Comparison of ENCODE assay signal across 9 mouse cellular contexts in genomic region chr15:89147456-89147855, GRCm38 (mm10). TPM values are rescaled to one million over a fixed set of nuclear protein-coding genes. Genes with fewer than 3 reads are reported as not detected.
DNase-seq lines count a peak whose midpoint lies in the region; ATAC-seq and TF ChIP-seq lines count a peak whose summit lies in the region.
"Had no signal": no experiment of that assay in that cellular context is flagged by ENCODE, and none has a peak within 500 bp of the region (broad histone marks: within the 10 kb centered on the region; RNA-seq: fewer than 3 reads in every experiment).

No protein-coding gene starts in this region.

- no peak overlapping the region for H3K9ac ChIP-seq in intestine, embryonic 14.5 days (ENCODE audit: low read length)
- no peak overlapping the region for H3K9ac ChIP-seq in intestine, embryonic 16.5 days (ENCODE audit: low read depth, low read length)
- peak overlapping the region; percentile 66 for H3K9ac ChIP-seq in forebrain, embryonic 14.5 days (ENCODE audit: low read length)
- 0 out of 2 replicates have a peak overlapping the region, but pooled peaks have one; percentile 54 for H3K9ac ChIP-seq in midbrain, embryonic 11.5 days (ENCODE audit: low read length)

- peak overlapping the region; percentile 47 for H3K4me2 ChIP-seq in intestine, embryonic 14.5 days (ENCODE audit: low read length)
- no peak overlapping the region for H3K4me2 ChIP-seq in intestine, embryonic 16.5 days (ENCODE audit: low read depth, low read length)
- peak overlapping the region; percentile 82 for H3K4me2 ChIP-seq in forebrain, embryonic 14.5 days (ENCODE audit: low read length)
- peak overlapping the region; percentile 81 for H3K4me2 ChIP-seq in midbrain, embryonic 11.5 days

- WGBS in intestine, embryonic 14.5 days: 25% methylated on average over 10 of the region's 10 CpGs
- WGBS in intestine, embryonic 16.5 days: 23% methylated on average over 10 of the region's 10 CpGs
- WGBS in forebrain, embryonic 14.5 days: 20% methylated on average over 10 of the region's 10 CpGs
- 18% methylated on average over 10 of the region's 10 CpGs for WGBS in midbrain, embryonic 11.5 days
- 31% methylated on average over 10 of the region's 10 CpGs for WGBS in lung, adult 2 months

- no peaks in the 10 kb centered on the region for H3K36me3 ChIP-seq in intestine, embryonic 14.5 days (ENCODE audit: control insufficient read depth, insufficient read depth, low read length)
- no peaks in the 10 kb centered on the region for H3K36me3 ChIP-seq in intestine, embryonic 16.5 days (ENCODE audit: control insufficient read depth, insufficient read depth, low read length)
- peaks cover 33% of the 10 kb centered on the region for H3K36me3 ChIP-seq in forebrain, embryonic 14.5 days (ENCODE audit: control insufficient read depth, insufficient read depth, low read length)
- peaks cover 10% of the 10 kb centered on the region for H3K36me3 ChIP-seq in midbrain, embryonic 11.5 days (ENCODE audit: control insufficient read depth, insufficient read depth, low read length)
- H3K36me3 ChIP-seq: heart, embryonic 12.5 days had no signal

- TF ChIP-seq CTCF in lung, adult 2 months (IDR thresholded peaks at IDR 0.05; ENCODE audit: insufficient read depth, low read length): no peak

- no peaks in the 10 kb centered on the region for H3K9me3 ChIP-seq in intestine, embryonic 14.5 days (ENCODE audit: control insufficient read depth, low read length)
- H3K9me3 ChIP-seq in intestine, embryonic 16.5 days (ENCODE audit: control insufficient read depth, low read length): no peaks in the 10 kb centered on the region
- no peaks in the 10 kb centered on the region for H3K9me3 ChIP-seq in forebrain, embryonic 14.5 days (replicated peaks; ENCODE audit: control insufficient read depth, low read length)
- H3K9me3 ChIP-seq in midbrain, embryonic 11.5 days (ENCODE audit: control insufficient read depth, low read length): no peaks in the 10 kb centered on the region
- H3K9me3 ChIP-seq: heart, embryonic 12.5 days had no signal

- no peak for DNase-seq in intestine, embryonic 14.5 days (ENCODE audit: low spot score)
- DNase-seq in R1 (ENCODE audit: low read depth, low spot score): peak; percentile 33
- peak; percentile 15 for DNase-seq in forebrain, embryonic 14.5 days (ENCODE audit: low spot score)
- peak; percentile 90 for DNase-seq in midbrain, embryonic 11.5 days (ENCODE audit: low spot score, missing footprints)
- no peak for DNase-seq in urinary bladder, postnatal 10 days (ENCODE audit: low spot score)
- no peak for DNase-seq in lung, adult 2 months
- no peak for DNase-seq in adrenal gland, adult (ENCODE audit: inconsistent age in 2 of 2, low spot score in 1 of 2)

- peaks cover 53% of the 10 kb centered on the region for H3K27me3 ChIP-seq in intestine, embryonic 14.5 days (replicated peaks; ENCODE audit: control insufficient read depth, insufficient read depth, low read length)
- peaks cover 49% of the 10 kb centered on the region for H3K27me3 ChIP-seq in intestine, embryonic 16.5 days (replicated peaks; ENCODE audit: control insufficient read depth, insufficient read depth, low read length)
- H3K27me3 ChIP-seq in forebrain, embryonic 14.5 days (replicated peaks; ENCODE audit: control insufficient read depth, insufficient read depth, low read length): no peaks in the 10 kb centered on the region
- H3K27me3 ChIP-seq in midbrain, embryonic 11.5 days (ENCODE audit: control insufficient read depth, insufficient read depth, low read length): peaks cover 8% of the 10 kb centered on the region; the same call in 1 of the 2 replicates

- ATAC-seq in intestine, embryonic 14.5 days (replicated peaks; ENCODE audit: low FRiP score, low TSS enrichment, low read depth): no peak
- no peak for ATAC-seq in intestine, embryonic 16.5 days
- ATAC-seq in forebrain, embryonic 14.5 days: no peak
- ATAC-seq in midbrain, embryonic 11.5 days (ENCODE audit: low FRiP score): no peak

- no peak overlapping the region for H3K4me3 ChIP-seq in intestine, embryonic 14.5 days (ENCODE audit: low read depth, low read length)
- H3K4me3 ChIP-seq in intestine, embryonic 16.5 days (ENCODE audit: low read length): no peak overlapping the region
- peak overlapping the region; percentile 74 for H3K4me3 ChIP-seq in forebrain, embryonic 14.5 days (ENCODE audit: low read depth, low read length)
- peak overlapping the region; percentile 59 for H3K4me3 ChIP-seq in midbrain, embryonic 11.5 days (ENCODE audit: low read depth, low read length)
- no peak overlapping the region for H3K4me3 ChIP-seq in lung, adult 2 months (replicated peaks; ENCODE audit: extremely low read depth, low read depth, low read length)

- H3K27ac ChIP-seq in intestine, embryonic 14.5 days (ENCODE audit: low read depth): no peak overlapping the region
- H3K27ac ChIP-seq in intestine, embryonic 16.5 days (ENCODE audit: low read length): no peak overlapping the region
- H3K27ac ChIP-seq in forebrain, embryonic 14.5 days (ENCODE audit: low read depth, low read length): no peak overlapping the region
- H3K27ac ChIP-seq in midbrain, embryonic 11.5 days (ENCODE audit: low read depth, low read length): no peak overlapping the region

- no peak for TF ChIP-seq POLR2A in lung, adult 2 months (IDR thresholded peaks at IDR 0.05; ENCODE audit: borderline replicate concordance, extremely low read depth, low read depth, low read length)

- peaks cover 11% of the 10 kb centered on the region for H3K4me1 ChIP-seq in intestine, embryonic 14.5 days (replicated peaks; ENCODE audit: control insufficient read depth, insufficient read depth, low read length)
- peaks cover 17% of the 10 kb centered on the region for H3K4me1 ChIP-seq in intestine, embryonic 16.5 days (ENCODE audit: control insufficient read depth, insufficient read depth, low read length)
- peaks cover 26% of the 10 kb centered on the region for H3K4me1 ChIP-seq in forebrain, embryonic 14.5 days (ENCODE audit: control insufficient read depth, insufficient read depth, low read length)
- peaks cover 42% of the 10 kb centered on the region for H3K4me1 ChIP-seq in midbrain, embryonic 11.5 days (ENCODE audit: control insufficient read depth, insufficient read depth, low read length)
- H3K4me1 ChIP-seq in lung, adult 2 months (ENCODE audit: control insufficient read depth, insufficient read depth, low read length): peaks cover 3% of the 10 kb centered on the region

RNA-seq across cellular contexts. Expression of gene Mapk11, which starts 2.0 kb away (rescaled TPM):
- polyA plus RNA-seq in intestine, embryonic 14.5 days (2014; fragmentation: Nextera tagmentation; extraction: Ambion mirVana): 7.4 and 7.8 TPM in 2 replicates
- polyA plus RNA-seq in intestine, embryonic 16.5 days (2015; fragmentation: Nextera tagmentation; extraction: Ambion mirVana): 4.7 and 5.0 TPM in 2 replicates
- polyA plus RNA-seq in forebrain, embryonic 14.5 days (2014; fragmentation: Nextera tagmentation; extraction: Ambion mirVana): 28.1 and 30.1 TPM in 2 replicates
- polyA plus RNA-seq in midbrain, embryonic 11.5 days (2014; fragmentation: Nextera tagmentation; extraction: Ambion mirVana): 34.9 and 40.6 TPM in 2 replicates
- 13.7 and 14.0 TPM in 2 replicates for polyA plus RNA-seq in lung, adult 2 months (2012; rRNA removed)

RNA-seq across cellular contexts. Expression of gene Mapk12, which starts 7.0 kb away (rescaled TPM):
- 4.5 and 5.1 TPM in 2 replicates for polyA plus RNA-seq in intestine, embryonic 14.5 days (2014; fragmentation: Nextera tagmentation; extraction: Ambion mirVana)
- polyA plus RNA-seq in intestine, embryonic 16.5 days (2015; fragmentation: Nextera tagmentation; extraction: Ambion mirVana): 2.7 and 3.1 TPM in 2 replicates
- polyA plus RNA-seq in forebrain, embryonic 14.5 days (2014; fragmentation: Nextera tagmentation; extraction: Ambion mirVana): 4.8 and 5.1 TPM in 2 replicates
- polyA plus RNA-seq in midbrain, embryonic 11.5 days (2014; fragmentation: Nextera tagmentation; extraction: Ambion mirVana): 21.3 and 27.0 TPM in 2 replicates
- polyA plus RNA-seq in lung, adult 2 months (2012; rRNA removed): 28.2 and 32.2 TPM in 2 replicates

RNA-seq across cellular contexts. Expression of gene Hdac10, which starts 19.0 kb away (rescaled TPM):
- polyA plus RNA-seq in intestine, embryonic 14.5 days (2014; fragmentation: Nextera tagmentation; extraction: Ambion mirVana): 18.3 and 20.3 TPM in 2 replicates
- 25.3 and 27.6 TPM in 2 replicates for polyA plus RNA-seq in intestine, embryonic 16.5 days (2015; fragmentation: Nextera tagmentation; extraction: Ambion mirVana)
- polyA plus RNA-seq in forebrain, embryonic 14.5 days (2014; fragmentation: Nextera tagmentation; extraction: Ambion mirVana): 18.4 and 25.4 TPM in 2 replicates
- polyA plus RNA-seq in midbrain, embryonic 11.5 days (2014; fragmentation: Nextera tagmentation; extraction: Ambion mirVana): 11.6 and 13.6 TPM in 2 replicates
- polyA plus RNA-seq in lung, adult 2 months (2012; rRNA removed): 39.8 and 46.9 TPM in 2 replicates

RNA-seq across cellular contexts. Expression of gene Tubgcp6, which starts 24.5 kb away (rescaled TPM):
- 16.0 and 16.5 TPM in 2 replicates for polyA plus RNA-seq in intestine, embryonic 14.5 days (2014; fragmentation: Nextera tagmentation; extraction: Ambion mirVana)
- 8.6 and 9.3 TPM in 2 replicates for polyA plus RNA-seq in intestine, embryonic 16.5 days (2015; fragmentation: Nextera tagmentation; extraction: Ambion mirVana)
- 15.9 and 17.0 TPM in 2 replicates for polyA plus RNA-seq in forebrain, embryonic 14.5 days (2014; fragmentation: Nextera tagmentation; extraction: Ambion mirVana)
- polyA plus RNA-seq in midbrain, embryonic 11.5 days (2014; fragmentation: Nextera tagmentation; extraction: Ambion mirVana): 14.9 and 16.8 TPM in 2 replicates
- 27.1 and 30.3 TPM in 2 replicates for polyA plus RNA-seq in lung, adult 2 months (2012; rRNA removed)

RNA-seq across cellular contexts. Expression of gene Plxnb2, which starts 33.1 kb away (rescaled TPM):
- polyA plus RNA-seq in intestine, embryonic 14.5 days (2014; fragmentation: Nextera tagmentation; extraction: Ambion mirVana): 149 and 150 TPM in 2 replicates
- 98.5 and 104 TPM in 2 replicates for polyA plus RNA-seq in intestine, embryonic 16.5 days (2015; fragmentation: Nextera tagmentation; extraction: Ambion mirVana)
- 101 TPM in 2 replicates for polyA plus RNA-seq in forebrain, embryonic 14.5 days (2014; fragmentation: Nextera tagmentation; extraction: Ambion mirVana)
- polyA plus RNA-seq in midbrain, embryonic 11.5 days (2014; fragmentation: Nextera tagmentation; extraction: Ambion mirVana): 97.5 and 115 TPM in 2 replicates
- polyA plus RNA-seq in lung, adult 2 months (2012; rRNA removed): 204 and 210 TPM in 2 replicates

Comparison
In these comparisons a context has a peak if more than half of its experiments do, and no peak if none do; other contexts are left out.
1. DNase-seq: peak in R1 (single experiment), forebrain, embryonic 14.5 days (single experiment) and midbrain, embryonic 11.5 days (single experiment); none in intestine, embryonic 14.5 days (single experiment), urinary bladder, postnatal 10 days (single experiment), lung, adult 2 months (single experiment) and adrenal gland, adult (0 of 2).
2. H3K4me3 ChIP-seq: peak in forebrain, embryonic 14.5 days (single experiment) and midbrain, embryonic 11.5 days (single experiment); none in intestine, embryonic 14.5 days (single experiment), intestine, embryonic 16.5 days (single experiment) and lung, adult 2 months (single experiment).
3. H3K9ac ChIP-seq: peak in forebrain, embryonic 14.5 days (single experiment) and midbrain, embryonic 11.5 days (single experiment); none in intestine, embryonic 14.5 days (single experiment) and intestine, embryonic 16.5 days (single experiment).